Mouse (Mus musculus) hindbrain, postnatal 0 days (tissue): ENCODE measurements around the gene Kifc3. TPM values are rescaled to one million over a fixed set of nuclear protein-coding genes. Genes with fewer than 3 reads are reported as not detected.
"Not testable (repeated sequence)": the region's sequence is repeated elsewhere in the genome, so short reads cannot be mapped to it uniquely, and the experiment has no call there.

Source experiments
- ATAC-seq: fragments of 200-750 bp; cut with Nextera tagmentation; 2 replicates; pipeline ENCODE4 v1.8.0; 2017; ENCODE audit warnings: mild to moderate bottlenecking, moderate TSS enrichment, moderate library complexity
- DNase-seq: peaks from one replicate; pipeline ENCODE4 v3.0.0-alpha.2; 2015; ENCODE audit warnings: low spot score
- H3K27ac ChIP-seq: fragments of 300-500 bp; sonication (generic); 2 replicates; pipeline ENCODE4 v1.5.1; 2014; ENCODE audit warnings: mild to moderate bottlenecking
- H3K27me3 ChIP-seq: fragments of 300-500 bp; sonication (generic); 2 replicates; pipeline ENCODE4 v1.6.1; 2014; ENCODE audit warnings: low read length, mixed read lengths; ENCODE audit not compliant: insufficient read depth
- H3K36me3 ChIP-seq: fragments of 300-500 bp; sonication (generic); 2 replicates; pipeline ENCODE4 v1.6.1; 2014; ENCODE audit warnings: low read length, mixed read lengths; ENCODE audit not compliant: insufficient read depth
- H3K4me1 ChIP-seq: fragments of 300-500 bp; sonication (generic); 2 replicates; pipeline ENCODE4 v1.6.1; 2014; ENCODE audit warnings: antibody characterized with exemption, low read length, mixed read lengths; ENCODE audit not compliant: insufficient read depth
- H3K4me2 ChIP-seq: fragments of 300-500 bp; sonication (generic); 2 replicates; pipeline ENCODE4 v1.6.1; 2014; ENCODE audit warnings: low read depth, mild to moderate bottlenecking, low read length, moderate library complexity, mixed read lengths
- H3K4me3 ChIP-seq: fragments of 300-500 bp; sonication (generic); 2 replicates; pipeline ENCODE4 v1.5.1; 2014; ENCODE audit warnings: low read length
- H3K9ac ChIP-seq: fragments of 300-500 bp; sonication (generic); replicated peaks from 2 replicates; pipeline ENCODE4 v1.6.1; 2014; ENCODE audit warnings: mild to moderate bottlenecking, low read length, moderate library complexity, mixed read lengths
- H3K9me3 ChIP-seq: fragments of 300-500 bp; sonication (generic); 2 replicates; pipeline ENCODE4 v1.6.1; 2016; ENCODE audit warnings: low read length, mixed read lengths
- CTCF ChIP-seq: IDR thresholded peaks from 2 replicates; pipeline ENCODE4 v1.5.1; 2016; ENCODE audit warnings: antibody characterized with exemption, control low read depth, low read depth
- WGBS: fragments of 180-500 bp; shearing (Covaris S2); extraction: QIAGEN DNeasy Blood & Tissue Kit; methylation state at CpG from one replicate; pipeline ENCODE4 v1.1.7; 2014; 5-methylcytosine and 5-hydroxymethylcytosine counted together
- polyA plus RNA-seq: library from polyadenylated mRNA; unstranded; fragments of >200 nt; fragmentation: Nextera tagmentation; extraction: Ambion mirVana; gene quantifications from 2 replicates; pipeline ENCODE4 v1.2.1, GENCODE M21; 2015
- total RNA-seq: library from RNA; depleted of rRNA; stranded (reverse); fragments of >200 nt; gene quantifications from 2 replicates; pipeline ENCODE4 v1.2.3, GENCODE M21; 2014

Kifc3 gene
- total and polyA plus RNA-seq, 2 experiments from 2014 or later, result 29.0 to 50.2 TPM

- Histone ChIP-seq H3K36me3 (no peaks in the 10 kb centered on the region), H3K4me2 (peak overlapping the region; percentile 6; the same call in 1 of the 2 replicates), H3K4me3 (no peak overlapping the region), H3K9ac (no peak overlapping the region), H3K27me3 (no peaks in the 10 kb centered on the region), H3K9me3 (no peaks in the 10 kb centered on the region), H3K4me1 (peaks cover 16% of the 10 kb centered on the region), H3K27ac (peak overlapping the region; percentile 84)
- no peak for TF ChIP-seq CTCF
- DNase-seq (peak; percentile 90), ATAC-seq (peak; percentile 89)
- 11% methylated on average over 12 of the region's 12 CpGs for WGBS
Observed at GRCm38 (mm10) chr8:95242826-95243571, 40.4 kb upstream of the Kifc3 start.

GRCm38 (mm10) chr8:95242099-95242825 lies 39.6 kb upstream of the Kifc3 start:
- H3K4me2 ChIP-seq, result no peak overlapping the region
- 79% methylated on average over 26 of the region's 26 CpGs for WGBS
- DNase-seq (no peak), ATAC-seq (no peak)
- no peak for TF ChIP-seq CTCF
- H3K36me3 ChIP-seq, result no peaks in the 10 kb centered on the region
- H3K4me3 ChIP-seq, result no peak overlapping the region
- no peaks in the 10 kb centered on the region for H3K9me3 ChIP-seq
- H3K9ac ChIP-seq, result no peak overlapping the region
- H3K27me3 ChIP-seq, result no peaks in the 10 kb centered on the region
- H3K4me1 ChIP-seq, result peaks cover 16% of the 10 kb centered on the region
- peak overlapping the region; percentile 84 for H3K27ac ChIP-seq

- H3K4me1 ChIP-seq, result no peaks in the 10 kb centered on the region
- DNase-seq (peak; percentile 75), ATAC-seq (peak; percentile 56)
- WGBS, result 4% methylated on average over 3 of the region's 3 CpGs
- no peaks in the 10 kb centered on the region for H3K27me3 ChIP-seq
- no peak overlapping the region for H3K4me2 ChIP-seq
- no peaks in the 10 kb centered on the region for H3K9me3 ChIP-seq
- no peak overlapping the region for H3K9ac ChIP-seq
- H3K27ac ChIP-seq, result no peak overlapping the region
- TF ChIP-seq CTCF, result peak; percentile 89
- H3K36me3 ChIP-seq, result no peaks in the 10 kb centered on the region
- no peak overlapping the region for H3K4me3 ChIP-seq
Observed at GRCm38 (mm10) chr8:95235683-95236082, 33.1 kb upstream of the Kifc3 start.

- not testable (repeated sequence) for H3K4me1 ChIP-seq, H3K4me2 ChIP-seq, DNase-seq, H3K27me3 ChIP-seq, H3K9ac ChIP-seq, ATAC-seq, H3K27ac ChIP-seq, H3K9me3 ChIP-seq, H3K36me3 ChIP-seq, H3K4me3 ChIP-seq
- WGBS, result 94% methylated on average over 9 of the region's 9 CpGs
Observed at GRCm38 (mm10) chr8:95230086-95230485, 27.5 kb upstream of the Kifc3 start.

GRCm38 (mm10) chr8:95227151-95227468 lies 24.5 kb upstream of the Kifc3 start:
- Histone ChIP-seq H3K27ac (no peak overlapping the region), H3K4me1 (no peaks in the 10 kb centered on the region), H3K9me3 (no peaks in the 10 kb centered on the region), H3K36me3 (no peaks in the 10 kb centered on the region), H3K9ac (no peak overlapping the region), H3K27me3 (no peaks in the 10 kb centered on the region), H3K4me2 (no peak overlapping the region), H3K4me3 (no peak overlapping the region)
- TF ChIP-seq CTCF, result no peak
- no peak for ATAC-seq
- WGBS, result 46% methylated on average over 2 of the region's 2 CpGs
- no peak for DNase-seq

- TF ChIP-seq CTCF, result no peak
- Histone ChIP-seq H3K27me3 (no peaks in the 10 kb centered on the region), H3K9me3 (no peaks in the 10 kb centered on the region), H3K36me3 (no peaks in the 10 kb centered on the region), H3K4me3 (no peak overlapping the region), H3K27ac (no peak overlapping the region), H3K4me2 (no peak overlapping the region), H3K9ac (no peak overlapping the region), H3K4me1 (no peaks in the 10 kb centered on the region)
- 61% methylated on average over 7 of the region's 7 CpGs for WGBS
- DNase-seq, result no peak
- ATAC-seq, result no peak
Observed at GRCm38 (mm10) chr8:95226251-95227150, 23.9 kb upstream of the Kifc3 start.
